Mouse (Mus musculus) heart, adult 18-20 months (tissue): ENCODE measurements around the gene Ngrn. TPM values are rescaled to one million over a fixed set of nuclear protein-coding genes. Genes with fewer than 3 reads are reported as not detected.

Source experiments
- DNase-seq, 2 experiments: peaks; one replicate each; pipeline ENCODE4 v3.0.0; 2021 to 2022; ENCODE audit warnings: mixed read lengths in 1 of 2
- total RNA-seq, 2 experiments: library from RNA; stranded (reverse); gene quantifications; 2 replicates each; pipeline ENCODE4 v1.2.3; 2021

Gene Ngrn
- total RNA-seq, 2 experiments from 2014 or later: 26.1 to 30.2 TPM

- no peak for DNase-seq
Observed at GRCm38 (mm10) chr7:80307766-80308165, 46.8 kb downstream of the Ngrn start.

- no peak for DNase-seq
Observed at GRCm38 (mm10) chr7:80310771-80311170, 49.8 kb downstream of the Ngrn start.

Other genes starting within 250 kb of the Ngrn start
- 10 to 100 TPM; 21.6 to 22.4 TPM for gene Zfp710, start 236.4 kb upstream of the Ngrn start, total RNA-seq
- gene Idh2, start 145.8 kb upstream of the Ngrn start, total RNA-seq: 1,000 to 10,000 TPM; 2,187 to 2,245 TPM
- 10 to 100 TPM; 10.6 to 12.6 TPM for gene Sema4b, start 74.4 kb upstream of the Ngrn start, total RNA-seq
- gene Cib1, start 28.4 kb upstream of the Ngrn start, total RNA-seq: 10 to 100 TPM; 15.2 to 18.6 TPM
- gene Gdpgp1, start 28.4 kb upstream of the Ngrn start, total RNA-seq: 1 to 10 TPM; 1.2 to 1.6 TPM
- gene Ttll13, start 14.8 kb upstream of the Ngrn start, total RNA-seq: under 1 TPM; 0.12 to 0.36 TPM
- 1 to 10 TPM; 7.2 to 9.0 TPM for gene Vps33b, start 8.4 kb downstream of the Ngrn start, total RNA-seq
- 1 to 10 TPM in 1 of 2 experiments, under 1 TPM in 1; 0.87 to 2.2 TPM for gene Prc1, start 33.2 kb downstream of the Ngrn start, total RNA-seq
- gene Rccd1, start 63.2 kb downstream of the Ngrn start, total RNA-seq: 1 to 10 TPM; 4.7 to 6.8 TPM
- 10 to 100 TPM; 15.8 to 16.0 TPM for gene Unc45a, start 79.8 kb downstream of the Ngrn start, total RNA-seq
- gene Hddc3, start 81.9 kb downstream of the Ngrn start, total RNA-seq: 10 to 100 TPM; 32.4 to 35.5 TPM
- gene Man2a2, start 110.2 kb downstream of the Ngrn start, total RNA-seq: 10 to 100 TPM; 54.6 to 55.7 TPM
- 10 to 100 TPM in 1 of 2 experiments, 1 to 10 TPM in 1; 9.9 to 11.4 TPM for gene Fes, start 126.7 kb downstream of the Ngrn start, total RNA-seq
- 100 to 1,000 TPM; 103 to 114 TPM for gene Furin, start 144.2 kb downstream of the Ngrn start, total RNA-seq